Mouse (Mus musculus) brain, embryonic 14.5 days (tissue): ENCODE results near the gene Parva. TPM values are rescaled to one million over a fixed set of nuclear protein-coding genes. Genes with fewer than 3 reads are reported as not detected.

Experiments
- DNase-seq: peaks from one replicate; pipeline ENCODE4 v3.0.0-alpha.2; 2011; ENCODE audit warnings: low read depth
- CTCF ChIP-seq: fragments of 200-500 bp; IDR thresholded peaks from 2 replicates; pipeline ENCODE4 v1.5.1; 2012; ENCODE audit warnings: inconsistent platforms, mild to moderate bottlenecking, moderate library complexity, borderline replicate concordance; ENCODE audit not compliant: insufficient read depth, insufficient read length; ENCODE audit errors: extremely low read depth
- POLR2A ChIP-seq: fragments of 200-500 bp; IDR thresholded peaks from 2 replicates; pipeline ENCODE4 v1.6.1; 2012; ENCODE audit warnings: mild to moderate bottlenecking, inconsistent platforms, borderline replicate concordance; ENCODE audit not compliant: poor library complexity, insufficient read depth, insufficient read length, severe bottlenecking; ENCODE audit errors: extremely low read depth
- polyA plus RNA-seq: library from polyadenylated mRNA; depleted of rRNA; stranded (reverse); fragments of >200 nt; gene quantifications from 2 replicates; pipeline ENCODE4 v1.2.3, GENCODE M21; 2012

The Parva gene
- polyA plus RNA-seq, 1 experiment, result 33.6 TPM

GRCm38 (mm10) chr7:112503917-112504316 is 76.6 kb downstream of the Parva start:
- no peak for TF ChIP-seq POLR2A
- no peak for TF ChIP-seq CTCF

GRCm38 (mm10) chr7:112509107-112509506 is 81.8 kb downstream of the Parva start:
- DNase-seq, result no peak
- TF ChIP-seq CTCF, result no peak

More at GRCm38 (mm10) chr7:112503917-112504316, 76.6 kb downstream of the Parva start:
- no peak for DNase-seq

GRCm38 (mm10) chr7:112510336-112511048 is 83.2 kb downstream of the Parva start:
- peak; percentile 51 for DNase-seq
- TF ChIP-seq POLR2A, result no peak

GRCm38 (mm10) chr7:112511309-112511708 is 84.0 kb downstream of the Parva start:
- TF ChIP-seq CTCF, result no peak
- TF ChIP-seq POLR2A, result no peak
- peak; percentile 50 for DNase-seq

GRCm38 (mm10) chr7:112512257-112512656 is 85.0 kb downstream of the Parva start:
- TF ChIP-seq CTCF (no peak), POLR2A (no peak)

GRCm38 (mm10) chr7:112512895-112513294 is 85.6 kb downstream of the Parva start:
- no peak for TF ChIP-seq POLR2A
- TF ChIP-seq CTCF, result no peak
- DNase-seq, result no peak

More at GRCm38 (mm10) chr7:112512257-112512656, 85.0 kb downstream of the Parva start:
- no peak for DNase-seq

- TF ChIP-seq POLR2A (no peak), CTCF (no peak)
- DNase-seq, result no peak
Measured at GRCm38 (mm10) chr7:112514636-112515193, 87.4 kb downstream of the Parva start.

- DNase-seq, result no peak
- TF ChIP-seq POLR2A (no peak), CTCF (no peak)
Measured at GRCm38 (mm10) chr7:112525465-112525864, 98.2 kb downstream of the Parva start.

- TF ChIP-seq POLR2A (no peak), CTCF (no peak)
- DNase-seq, result no peak
Measured at GRCm38 (mm10) chr7:112526226-112526625, 98.9 kb downstream of the Parva start.

- TF ChIP-seq POLR2A (no peak), CTCF (no peak)
Measured at GRCm38 (mm10) chr7:112527230-112527629, 99.9 kb downstream of the Parva start.

GRCm38 (mm10) chr7:112528059-112528458 is 100.8 kb downstream of the Parva start:
- TF ChIP-seq CTCF (no peak), POLR2A (no peak)
- DNase-seq, result no peak

More at GRCm38 (mm10) chr7:112527230-112527629, 99.9 kb downstream of the Parva start:
- no peak for DNase-seq

GRCm38 (mm10) chr7:112528582-112529360 is 101.5 kb downstream of the Parva start:
- TF ChIP-seq CTCF, result no peak
- no peak for TF ChIP-seq POLR2A
- DNase-seq, result peak; percentile 80

- DNase-seq, result no peak
- TF ChIP-seq POLR2A (no peak), CTCF (no peak)
Measured at GRCm38 (mm10) chr7:112530924-112531323, 103.6 kb downstream of the Parva start.

- TF ChIP-seq CTCF (no peak), POLR2A (no peak)
- DNase-seq, result no peak
Measured at GRCm38 (mm10) chr7:112534148-112534547, 106.8 kb downstream of the Parva start.

- TF ChIP-seq POLR2A, result no peak
- TF ChIP-seq CTCF, result no peak
- DNase-seq, result peak; percentile 96
Measured at GRCm38 (mm10) chr7:112535408-112535921, 108.2 kb downstream of the Parva start.
